Mouse (Mus musculus) thymus, adult 2 months (tissue): ENCODE data around the gene Birc7. TPM values are rescaled to one million over a fixed set of nuclear protein-coding genes. Genes with fewer than 3 reads are reported as not detected.

Experiments
- DNase-seq: peaks from one replicate; pipeline ENCODE4 v3.0.0; 2021
- H3K27ac ChIP-seq: fragments of 200-500 bp; 2 replicates; pipeline ENCODE4 v1.5.1; 2012; ENCODE audit warnings: low read length, control low read depth; ENCODE audit not compliant: control insufficient read depth, insufficient read depth
- H3K27me3 ChIP-seq: fragments of 200-500 bp; 2 replicates; pipeline ENCODE4 v1.6.1; 2012; ENCODE audit warnings: mild to moderate bottlenecking, low read length, moderate library complexity, mixed read lengths; ENCODE audit not compliant: control insufficient read depth, insufficient read depth
- H3K36me3 ChIP-seq: fragments of 200-500 bp; 2 replicates; pipeline ENCODE4 v1.6.1; 2012; ENCODE audit warnings: mild to moderate bottlenecking, low read length, moderate library complexity; ENCODE audit not compliant: control insufficient read depth, insufficient read depth
- H3K4me1 ChIP-seq: fragments of 200-500 bp; replicated peaks from 2 replicates; pipeline ENCODE4 v1.6.1; 2012; ENCODE audit warnings: low read length; ENCODE audit not compliant: control insufficient read depth, insufficient read depth
- H3K4me3 ChIP-seq: fragments of 200-500 bp; 2 replicates; pipeline ENCODE4 v1.5.1; 2012; ENCODE audit warnings: mild to moderate bottlenecking, low read length, control low read depth, moderate library complexity; ENCODE audit not compliant: control insufficient read depth, insufficient read depth
- CTCF ChIP-seq: fragments of 200-500 bp; IDR thresholded peaks from 2 replicates; pipeline ENCODE4 v1.5.1; 2012; ENCODE audit warnings: mild to moderate bottlenecking, control low read depth, low read length, moderate library complexity, borderline replicate concordance; ENCODE audit not compliant: control insufficient read depth, poor library complexity, insufficient read depth; ENCODE audit errors: extremely low read depth
- POLR2A ChIP-seq: fragments of 200-500 bp; IDR thresholded peaks from 2 replicates; pipeline ENCODE4 v1.6.1; 2012; ENCODE audit warnings: mild to moderate bottlenecking, low read length, control low read depth, moderate library complexity; ENCODE audit not compliant: control insufficient read depth, poor library complexity, insufficient read depth; ENCODE audit errors: extremely low read depth
- WGBS: fragments of 180-500 bp; shearing (Covaris S2); methylation state at CpG from one replicate; pipeline ENCODE4 v1.1.7; 2018; 5-methylcytosine and 5-hydroxymethylcytosine counted together
- polyA plus RNA-seq: library from polyadenylated mRNA; depleted of rRNA; stranded (reverse); fragments of >200 nt; gene quantifications from 2 replicates; pipeline ENCODE4 v1.2.3, GENCODE M21; 2012

Birc7 gene
- polyA plus RNA-seq, 1 experiment = 0.19 TPM

- DNase-seq = peak; percentile 78
- H3K27me3 ChIP-seq = peaks cover 15% of the 10 kb centered on the region; the same call in 1 of the 2 replicates
These were observed 34.1 kb upstream of the Birc7 start for GRCm38 (mm10) chr2:180894734-180895133.

DNA sequence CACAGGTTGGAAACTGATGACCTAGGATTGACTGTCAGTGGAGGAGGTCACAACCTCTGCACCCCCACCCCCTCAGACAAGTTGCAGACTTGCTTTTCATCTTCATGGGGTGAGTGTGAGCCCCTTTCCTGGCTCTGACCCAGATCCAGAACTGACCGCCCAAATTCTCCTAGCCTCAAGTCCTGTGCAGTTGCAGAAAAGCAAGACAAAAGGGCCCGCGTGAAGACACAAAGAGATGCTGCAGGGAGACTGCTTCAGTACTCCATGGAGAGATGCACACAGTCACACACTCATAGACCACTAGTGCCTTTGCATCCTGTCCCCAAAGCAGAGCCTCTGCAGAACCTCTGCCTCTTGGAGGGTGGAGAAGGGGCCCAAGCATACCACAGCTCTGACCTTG, 33.5 kb upstream of the Birc7 start:
- TF ChIP-seq POLR2A (no peak), CTCF (no peak)
- Histone ChIP-seq H3K27ac (no peak overlapping the region), H3K4me1 (0 out of 2 replicates have a peak, but pooled peaks cover 3% of the 10 kb centered on the region), H3K36me3 (no peaks in the 10 kb centered on the region), H3K4me3 (no peak overlapping the region), H3K27me3 (peaks cover 15% of the 10 kb centered on the region; the same call in 1 of the 2 replicates)
- WGBS = 81% methylated on average over 3 of the region's 3 CpGs
- no peak for DNase-seq

More at GRCm38 (mm10) chr2:180894734-180895133, 34.1 kb upstream of the Birc7 start:
- no peaks in the 10 kb centered on the region for H3K36me3 ChIP-seq
- WGBS = 6% methylated on average over 13 of the region's 13 CpGs
- no peak overlapping the region for H3K27ac ChIP-seq
- peak; percentile 94 for TF ChIP-seq CTCF
- TF ChIP-seq POLR2A = no peak
- no peak overlapping the region for H3K4me3 ChIP-seq
- H3K4me1 ChIP-seq = 0 out of 2 replicates have a peak, but pooled peaks cover 3% of the 10 kb centered on the region

GRCm38 (mm10) chr2:180895837-180896525, 32.8 kb upstream of the Birc7 start:
- Histone ChIP-seq H3K4me3 (no peak overlapping the region), H3K36me3 (no peaks in the 10 kb centered on the region), H3K27ac (no peak overlapping the region), H3K27me3 (peaks cover 15% of the 10 kb centered on the region; the same call in 1 of the 2 replicates), H3K4me1 (0 out of 2 replicates have a peak, but pooled peaks cover 3% of the 10 kb centered on the region)
- no peak for TF ChIP-seq CTCF
- TF ChIP-seq POLR2A = no peak
- DNase-seq = no peak
- 78% methylated on average over 11 of the region's 11 CpGs for WGBS

DNA sequence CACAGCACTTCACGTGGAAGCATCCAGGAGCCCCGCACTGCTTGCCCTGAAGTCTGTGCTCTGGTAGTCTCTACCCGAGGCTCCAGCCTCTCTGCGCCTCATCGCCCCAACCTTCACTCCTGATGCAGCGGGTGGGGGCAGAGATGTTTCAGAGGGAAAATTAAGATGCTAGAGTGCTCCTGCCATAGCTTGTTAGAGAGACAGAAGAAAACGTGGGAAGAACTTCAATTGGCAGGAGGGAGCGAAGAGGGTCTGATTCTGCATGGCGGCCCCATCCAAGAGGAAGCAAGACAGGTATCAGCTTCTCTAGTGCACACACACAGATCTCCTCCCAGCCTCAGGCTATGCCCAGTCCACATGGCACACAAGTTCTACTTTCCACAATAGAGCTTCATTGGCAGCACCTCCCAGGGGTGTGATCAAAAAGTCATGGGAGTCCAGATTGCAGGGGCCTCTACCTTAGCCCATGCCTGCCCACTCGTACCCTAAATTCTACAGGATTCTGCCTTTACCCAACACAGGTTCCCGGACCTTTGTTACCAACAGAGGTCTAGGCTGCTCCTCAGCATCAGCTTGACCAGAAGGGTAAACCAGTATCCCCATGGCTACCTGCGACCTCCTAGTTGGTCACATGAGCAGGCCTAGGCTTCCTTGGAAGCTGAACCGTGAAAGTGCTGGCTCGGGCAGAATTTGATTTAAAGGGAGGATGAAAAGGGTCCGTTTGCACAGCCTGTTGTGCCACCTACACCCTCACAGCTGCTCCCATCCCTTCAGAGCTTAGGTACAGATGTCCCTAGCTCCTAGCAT, 31.8 kb upstream of the Birc7 start:
- no peak for TF ChIP-seq POLR2A
- TF ChIP-seq CTCF = no peak
- no peak for DNase-seq
- H3K27me3 ChIP-seq = peaks cover 10% of the 10 kb centered on the region; the same call in 1 of the 2 replicates
- H3K4me1 ChIP-seq = 0 out of 2 replicates have a peak, but pooled peaks cover 3% of the 10 kb centered on the region
- WGBS = 81% methylated on average over 15 of the region's 15 CpGs
- H3K36me3 ChIP-seq = no peaks in the 10 kb centered on the region
- H3K27ac ChIP-seq = no peak overlapping the region
- H3K4me3 ChIP-seq = no peak overlapping the region

GRCm38 (mm10) chr2:180897857-180898256, 31.0 kb upstream of the Birc7 start:
- H3K4me1 ChIP-seq = 0 out of 2 replicates have a peak, but pooled peaks cover 3% of the 10 kb centered on the region
- no peak overlapping the region for H3K4me3 ChIP-seq
- no peak for DNase-seq
- peaks cover 10% of the 10 kb centered on the region; the same call in 1 of the 2 replicates for H3K27me3 ChIP-seq
- WGBS = 84% methylated on average over 6 of the region's 6 CpGs
- no peaks in the 10 kb centered on the region for H3K36me3 ChIP-seq
- TF ChIP-seq CTCF (no peak), POLR2A (no peak)
- no peak overlapping the region for H3K27ac ChIP-seq

DNA sequence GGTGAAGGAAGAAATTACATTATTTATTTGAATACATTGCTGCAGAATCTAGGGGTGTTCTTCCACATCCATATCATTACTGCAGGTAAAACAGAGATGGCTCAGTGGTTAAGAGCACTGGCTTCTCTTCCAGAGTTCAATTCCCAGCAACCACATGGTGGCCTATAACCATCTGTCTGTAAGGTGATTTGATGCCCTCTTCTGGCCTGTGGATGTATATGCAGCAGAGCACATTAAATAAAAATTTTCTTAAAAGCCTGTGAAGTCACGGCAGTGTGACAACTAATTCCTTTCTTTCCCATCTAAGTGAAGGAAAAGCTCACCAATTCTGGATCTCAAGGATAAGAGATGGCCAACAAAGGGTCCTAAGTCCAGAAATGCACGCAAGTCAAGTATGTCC, 26.7 kb upstream of the Birc7 start:
- Histone ChIP-seq H3K27ac (no peak overlapping the region), H3K27me3 (no peaks in the 10 kb centered on the region), H3K4me3 (no peak overlapping the region), H3K4me1 (no peaks in the 10 kb centered on the region), H3K36me3 (peaks cover 15% of the 10 kb centered on the region)
- no peak for TF ChIP-seq POLR2A
- TF ChIP-seq CTCF = no peak
- DNase-seq = peak; percentile 15
- 54% methylated on average over 2 of the region's 2 CpGs for WGBS
